Mouse (Mus musculus) heart, embryonic 16.5 days (tissue): ENCODE data around the gene Ttc23l. TPM values are rescaled to one million over a fixed set of nuclear protein-coding genes. Genes with fewer than 3 reads are reported as not detected.

ENCODE experiments used
- ATAC-seq: fragments of 200-750 bp; cut with Nextera tagmentation; replicated peaks from 2 replicates; pipeline ENCODE4 v1.8.0; 2017; ENCODE audit warnings: moderate number of reproducible peaks; ENCODE audit not compliant: insufficient read depth, low FRiP score; ENCODE audit errors: extremely low read depth
- H3K27ac ChIP-seq: fragments of 300-500 bp; sonication (generic); 2 replicates; pipeline ENCODE4 v1.5.1; 2014; ENCODE audit warnings: mild to moderate bottlenecking, low read length, control low read depth, moderate library complexity
- H3K27me3 ChIP-seq: fragments of 300-500 bp; sonication (generic); 2 replicates; pipeline ENCODE4 v1.6.1; 2014; ENCODE audit warnings: low read length, mixed read lengths; ENCODE audit not compliant: control insufficient read depth, insufficient read depth
- H3K36me3 ChIP-seq: fragments of 300-500 bp; sonication (generic); 2 replicates; pipeline ENCODE4 v1.6.1; 2014; ENCODE audit not compliant: control insufficient read depth, insufficient read depth
- H3K4me1 ChIP-seq: fragments of 300-500 bp; sonication (generic); 2 replicates; pipeline ENCODE4 v1.6.1; 2014; ENCODE audit warnings: low read length, mixed read lengths; ENCODE audit not compliant: control insufficient read depth, insufficient read depth
- H3K4me2 ChIP-seq: fragments of 300-500 bp; sonication (generic); 2 replicates; pipeline ENCODE4 v1.6.1; 2014; ENCODE audit warnings: low read depth, mild to moderate bottlenecking, control low read depth, low read length
- H3K4me3 ChIP-seq: fragments of 300-500 bp; sonication (generic); 2 replicates; pipeline ENCODE4 v1.5.1; 2014; ENCODE audit warnings: mild to moderate bottlenecking, control low read depth, low read length
- H3K9ac ChIP-seq: fragments of 300-500 bp; sonication (generic); 2 replicates; pipeline ENCODE4 v1.6.1; 2014; ENCODE audit warnings: low read length, control low read depth
- H3K9me3 ChIP-seq: fragments of 300-500 bp; sonication (generic); replicated peaks from 2 replicates; pipeline ENCODE4 v1.6.1; 2016; ENCODE audit warnings: low read length; ENCODE audit not compliant: control insufficient read depth
- WGBS: fragments of 180-500 bp; shearing (Covaris S2); extraction: QIAGEN DNeasy Blood & Tissue Kit; methylation state at CpG from one replicate; pipeline ENCODE4 v1.1.7; 2014; 5-methylcytosine and 5-hydroxymethylcytosine counted together
- polyA plus RNA-seq: library from polyadenylated mRNA; unstranded; fragments of >200 nt; fragmentation: Nextera tagmentation; extraction: Ambion mirVana; gene quantifications from 2 replicates; pipeline ENCODE4 v1.2.1, GENCODE M21; 2015

The Ttc23l gene
- polyA plus RNA-seq: not detected in 2 replicates

DNA sequence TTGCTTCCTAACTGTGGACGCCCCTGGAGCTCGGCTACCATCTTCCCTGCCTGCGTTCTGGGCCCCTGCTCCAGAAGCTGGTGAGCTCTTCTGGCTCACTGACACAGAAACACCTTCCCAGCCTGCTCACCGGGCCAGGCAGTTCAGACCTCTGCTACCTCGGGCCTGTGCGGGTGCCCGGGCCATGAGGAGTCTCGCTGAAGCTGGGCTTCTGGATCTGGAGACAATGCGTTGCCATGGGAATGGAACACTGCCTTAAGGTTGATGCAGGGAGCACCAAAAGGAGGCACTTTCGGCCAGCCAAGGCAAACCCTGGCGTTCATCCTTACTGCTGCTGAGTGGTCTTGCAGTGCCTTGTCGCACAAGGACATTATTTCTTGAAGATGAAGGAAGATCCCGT lies at the start of gene Ttc23l:
TSS of gene Ttc23l (minus strand) at position 204 of the 400 bp plus-strand sequence.
- Histone ChIP-seq H3K36me3 (no peaks in the 10 kb centered on the region), H3K27ac (no peak within 1 kb of the TSS), H3K4me3 (no peak within 1 kb of the TSS), H3K4me1 (no peaks in the 10 kb centered on the region), H3K9me3 (no peaks in the 10 kb centered on the region), H3K9ac (no peak within 1 kb of the TSS), H3K27me3 (no peaks in the 10 kb centered on the region), H3K4me2 (no peak within 1 kb of the TSS)
- no peak for ATAC-seq
- WGBS: 86% methylated on average over 13 of the region's 13 CpGs

- 0 out of 2 replicates have a peak overlapping the region, but pooled peaks have one; percentile 27 for H3K4me2 ChIP-seq
- H3K4me1 ChIP-seq: peaks cover 4% of the 10 kb centered on the region; the same call in 1 of the 2 replicates
- H3K4me3 ChIP-seq: no peak overlapping the region
- H3K9me3 ChIP-seq: peaks cover 5% of the 10 kb centered on the region
- H3K9ac ChIP-seq: no peak overlapping the region
- WGBS: 65% methylated on average over 7 of the region's 7 CpGs
- no peak overlapping the region for H3K27ac ChIP-seq
- H3K36me3 ChIP-seq: 0 out of 2 replicates have a peak, but pooled peaks cover 3% of the 10 kb centered on the region
- no peak for ATAC-seq
- H3K27me3 ChIP-seq: no peaks in the 10 kb centered on the region
Measured at GRCm38 (mm10) chr15:10599413-10599812, 40.9 kb upstream of the Ttc23l start.

DNA sequence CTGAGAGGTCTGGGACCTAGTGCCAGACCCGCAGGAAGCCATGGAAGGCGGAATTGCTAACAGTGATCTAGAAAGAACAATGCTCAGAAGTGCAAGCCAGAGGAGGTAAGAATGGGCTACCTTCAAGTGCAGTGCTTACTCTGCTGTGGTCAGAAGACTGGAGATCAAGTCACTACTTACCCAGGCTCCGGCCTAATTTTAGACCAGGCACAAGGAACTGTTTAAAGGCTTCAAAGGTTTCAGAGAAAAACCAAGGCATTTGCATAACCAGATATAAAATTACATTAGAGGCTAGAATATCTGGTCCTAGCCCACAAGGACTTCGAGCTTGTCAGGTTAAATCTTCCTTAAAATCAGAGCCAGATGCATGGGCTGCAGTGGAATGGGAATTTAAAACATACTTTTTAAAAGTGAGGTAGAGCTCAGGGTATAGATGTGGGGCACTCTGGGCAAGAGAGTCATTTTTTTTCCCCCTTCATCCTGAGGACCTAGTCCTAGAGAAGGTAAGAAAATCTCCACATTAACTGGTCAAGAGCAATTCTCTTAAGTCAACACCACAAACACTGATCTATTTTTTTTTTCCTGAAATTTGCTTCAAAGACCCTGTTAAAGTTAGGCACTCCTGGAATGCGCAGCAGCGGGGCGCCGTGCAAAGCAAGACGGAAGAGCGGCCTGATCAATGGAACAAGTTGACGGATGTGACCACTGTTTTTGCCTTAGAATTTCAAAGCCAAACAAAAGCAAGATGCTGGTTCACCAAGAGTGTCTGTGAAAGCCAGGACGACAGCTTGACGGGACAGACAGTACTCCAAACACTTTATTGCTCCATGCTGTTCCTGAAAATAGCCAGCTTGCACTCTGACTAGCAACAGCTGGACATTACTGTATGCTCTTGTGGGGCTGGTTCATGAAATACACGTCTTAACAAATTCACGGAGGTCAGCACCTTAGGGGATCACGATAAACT lies 40.1 kb upstream of the Ttc23l start:
- Histone ChIP-seq H3K4me3 (no peak overlapping the region), H3K9me3 (no peaks in the 10 kb centered on the region; the same call in 1 of the 2 replicates), H3K27me3 (no peaks in the 10 kb centered on the region), H3K4me2 (no peak overlapping the region), H3K4me1 (peaks cover 4% of the 10 kb centered on the region; the same call in 1 of the 2 replicates), H3K27ac (no peak overlapping the region), H3K9ac (no peak overlapping the region), H3K36me3 (no peaks in the 10 kb centered on the region)
- WGBS: 46% methylated on average over 16 of the region's 16 CpGs
- no peak for ATAC-seq

- no peaks in the 10 kb centered on the region for H3K9me3 ChIP-seq
- H3K36me3 ChIP-seq: no peaks in the 10 kb centered on the region
- no peak overlapping the region for H3K4me2 ChIP-seq
- no peak overlapping the region for H3K9ac ChIP-seq
- ATAC-seq: no peak
- no peak overlapping the region for H3K4me3 ChIP-seq
- WGBS: 92% methylated on average over 9 of the region's 9 CpGs
- H3K27me3 ChIP-seq: no peaks in the 10 kb centered on the region
- H3K27ac ChIP-seq: no peak overlapping the region
- H3K4me1 ChIP-seq: peaks cover 4% of the 10 kb centered on the region; the same call in 1 of the 2 replicates
Measured at GRCm38 (mm10) chr15:10596871-10597270, 38.4 kb upstream of the Ttc23l start.

DNA sequence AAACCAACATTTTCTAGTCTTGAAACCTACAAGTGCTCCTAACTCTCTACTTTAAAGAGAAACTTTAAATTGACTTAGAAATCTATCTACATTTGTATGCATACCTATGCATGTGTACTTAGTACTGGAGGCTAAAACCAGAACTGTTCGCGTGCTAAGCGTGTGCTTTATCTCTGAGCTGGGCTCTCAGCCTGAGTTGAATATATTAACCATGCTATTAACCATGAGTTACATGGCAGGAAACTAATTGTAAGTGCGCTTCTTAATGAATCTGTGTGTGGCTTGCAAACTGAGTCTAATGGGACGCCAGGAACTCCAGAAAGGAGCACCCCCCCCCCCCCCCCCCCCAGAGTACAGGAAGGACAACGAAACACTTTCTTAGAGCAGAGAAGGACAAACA lies 36.9 kb upstream of the Ttc23l start:
- Histone ChIP-seq H3K36me3 (no peaks in the 10 kb centered on the region), H3K27ac (no peak overlapping the region), H3K4me3 (no peak overlapping the region), H3K9me3 (no peaks in the 10 kb centered on the region), H3K27me3 (no peaks in the 10 kb centered on the region), H3K4me2 (no peak overlapping the region), H3K9ac (no peak overlapping the region), H3K4me1 (peaks cover 4% of the 10 kb centered on the region; the same call in 1 of the 2 replicates)
- 75% methylated on average over 6 of the region's 6 CpGs for WGBS
- no peak for ATAC-seq

DNA sequence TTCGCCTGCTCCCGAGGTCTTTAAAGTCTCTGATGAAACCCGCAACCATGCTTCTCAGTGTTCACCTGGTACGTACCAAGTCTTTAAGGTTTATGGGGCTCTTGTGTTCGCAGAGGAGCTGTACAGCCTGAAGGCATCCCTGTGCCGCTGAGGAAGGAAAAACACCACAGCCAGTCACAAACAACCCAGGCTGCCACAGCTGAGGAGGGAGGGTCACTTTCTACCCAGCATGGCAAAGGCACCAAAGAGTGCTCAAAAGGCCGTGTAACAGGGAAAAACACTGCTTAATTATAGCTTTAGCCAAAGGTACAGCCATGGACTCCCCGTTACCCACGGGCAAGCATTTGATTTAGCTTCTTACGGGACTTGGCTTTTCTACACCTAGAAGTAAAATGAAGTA lies 36.4 kb upstream of the Ttc23l start:
- Histone ChIP-seq H3K27ac (no peak overlapping the region), H3K4me2 (no peak overlapping the region), H3K27me3 (no peaks in the 10 kb centered on the region), H3K36me3 (no peaks in the 10 kb centered on the region), H3K4me1 (peaks cover 4% of the 10 kb centered on the region; the same call in 1 of the 2 replicates), H3K9ac (no peak overlapping the region), H3K9me3 (no peaks in the 10 kb centered on the region), H3K4me3 (no peak overlapping the region)
- WGBS: 82% methylated on average over 10 of the region's 10 CpGs
- ATAC-seq: no peak

GRCm38 (mm10) chr15:10593094-10593493 lies 34.6 kb upstream of the Ttc23l start:
- 75% methylated on average over 6 of the region's 6 CpGs for WGBS
- H3K4me2 ChIP-seq: no peak overlapping the region
- no peak for ATAC-seq

GRCm38 (mm10) chr15:10586565-10586964 lies 28.1 kb upstream of the Ttc23l start:
- no peaks in the 10 kb centered on the region for H3K27me3 ChIP-seq
- H3K4me1 ChIP-seq: no peaks in the 10 kb centered on the region
- no peak overlapping the region for H3K4me2 ChIP-seq
- no peak overlapping the region for H3K27ac ChIP-seq
- H3K36me3 ChIP-seq: no peaks in the 10 kb centered on the region
- ATAC-seq: no peak
- 76% methylated on average over 2 of the region's 2 CpGs for WGBS
- no peak overlapping the region for H3K4me3 ChIP-seq
- no peaks in the 10 kb centered on the region for H3K9me3 ChIP-seq
- H3K9ac ChIP-seq: no peak overlapping the region

More at GRCm38 (mm10) chr15:10593094-10593493, 34.6 kb upstream of the Ttc23l start:
- H3K9ac ChIP-seq: no peak overlapping the region
- no peaks in the 10 kb centered on the region for H3K27me3 ChIP-seq
- no peaks in the 10 kb centered on the region for H3K4me1 ChIP-seq
- H3K9me3 ChIP-seq: no peaks in the 10 kb centered on the region
- H3K4me3 ChIP-seq: no peak overlapping the region
- no peaks in the 10 kb centered on the region for H3K36me3 ChIP-seq
- no peak overlapping the region for H3K27ac ChIP-seq
